Mouse (Mus musculus): Measurements from ENCODE around the gene Npsr1. TPM values are rescaled to one million over a fixed set of nuclear protein-coding genes. Genes with fewer than 3 reads are reported as not detected.

Gene Npsr1
- polyA plus RNA-seq, 1 experiment from 2014 or later, result not detected

DNA sequence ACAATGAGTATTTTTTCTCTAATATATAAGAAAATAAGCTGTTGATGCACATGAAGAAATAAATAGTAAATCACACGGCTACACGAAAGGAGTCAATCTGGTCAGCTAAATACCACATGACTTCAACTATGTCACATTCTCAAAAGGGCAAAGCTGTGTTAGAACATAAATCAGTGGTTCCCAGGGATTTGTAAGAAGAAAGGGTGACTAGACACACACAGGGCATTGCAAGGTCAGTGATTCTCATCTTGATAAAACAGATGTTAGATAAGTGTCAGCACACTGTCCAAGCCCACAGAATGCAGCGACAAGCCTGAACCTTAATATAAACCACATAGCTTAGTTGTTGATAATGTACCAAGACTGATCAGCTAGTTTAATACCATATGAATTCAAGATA lies 184.8 kb downstream of the Npsr1 start:
- 64% methylated on average over 3 of the region's 3 CpGs for WGBS
- H3K4me2 ChIP-seq (ENCODE audit: low read depth, low read length), result no peak overlapping the region
- no peak for ATAC-seq (ENCODE audit: insufficient read depth, low FRiP score)
- no peaks in the 10 kb centered on the region for H3K4me1 ChIP-seq (ENCODE audit: control insufficient read depth, insufficient read depth, low read length)
- no peaks in the 10 kb centered on the region for H3K36me3 ChIP-seq (ENCODE audit: control insufficient read depth, insufficient read depth, low read length)
- no peaks in the 10 kb centered on the region for H3K9me3 ChIP-seq (replicated peaks; ENCODE audit: control insufficient read depth, low read length)
- H3K27me3 ChIP-seq (ENCODE audit: control insufficient read depth, insufficient read depth, low read length), result no peaks in the 10 kb centered on the region
- H3K4me3 ChIP-seq (replicated peaks; ENCODE audit: low read length), result no peak overlapping the region
- H3K27ac ChIP-seq (ENCODE audit: low read length), result no peak overlapping the region
- H3K9ac ChIP-seq (ENCODE audit: low read length), result no peak overlapping the region

DNA sequence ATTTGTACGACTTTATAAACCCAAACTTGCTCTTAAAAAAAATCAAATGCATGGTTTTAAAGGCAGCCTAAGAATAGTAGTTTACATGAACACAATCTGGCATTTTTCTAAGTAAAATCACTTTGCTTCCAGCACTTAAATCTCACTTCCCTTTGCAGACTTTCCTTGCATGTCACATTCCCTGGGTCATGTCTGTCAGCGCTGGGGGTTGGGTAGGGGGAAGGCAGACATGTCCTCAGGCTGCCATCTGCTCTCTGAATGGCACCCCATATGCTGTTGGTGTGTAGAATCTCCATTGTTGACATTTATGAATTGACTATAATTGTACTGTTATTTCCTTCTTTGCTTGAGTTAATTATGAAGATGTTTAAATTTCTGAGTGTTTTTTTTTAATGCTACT lies 185.3 kb downstream of the Npsr1 start:
- H3K4me1 ChIP-seq (ENCODE audit: control insufficient read depth, insufficient read depth, low read length), result no peaks in the 10 kb centered on the region
- H3K27ac ChIP-seq (ENCODE audit: low read length), result no peak overlapping the region
- no peak overlapping the region for H3K4me3 ChIP-seq (replicated peaks; ENCODE audit: low read length)
- no peak for ATAC-seq (ENCODE audit: insufficient read depth, low FRiP score)
- H3K9me3 ChIP-seq (replicated peaks; ENCODE audit: control insufficient read depth, low read length), result no peaks in the 10 kb centered on the region
- H3K4me2 ChIP-seq (ENCODE audit: low read depth, low read length), result no peak overlapping the region
- no peak overlapping the region for H3K9ac ChIP-seq (ENCODE audit: low read length)
- H3K36me3 ChIP-seq (ENCODE audit: control insufficient read depth, insufficient read depth, low read length), result no peaks in the 10 kb centered on the region
- H3K27me3 ChIP-seq (ENCODE audit: control insufficient read depth, insufficient read depth, low read length), result no peaks in the 10 kb centered on the region
- 57% methylated on average over 2 of the region's 2 CpGs for WGBS

DNA sequence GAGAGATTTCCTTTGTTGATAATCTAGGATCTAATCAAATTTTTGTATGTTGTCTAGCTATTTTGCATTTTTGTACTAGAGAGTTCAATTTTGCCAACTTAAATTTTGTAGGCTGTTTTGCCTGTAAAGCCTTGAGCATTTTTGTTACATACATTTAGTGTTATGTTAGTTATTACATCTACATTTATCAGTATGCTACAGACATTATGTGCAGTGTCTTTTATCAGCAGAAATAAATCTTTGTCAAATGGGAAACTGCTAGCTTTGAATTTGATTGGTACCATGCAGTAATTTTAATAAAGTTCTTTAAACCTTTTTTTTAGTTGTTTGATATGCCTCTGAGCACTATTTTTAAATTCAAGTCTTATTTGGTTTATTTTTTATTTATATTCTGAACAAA lies 185.7 kb downstream of the Npsr1 start:
- no peak overlapping the region for H3K4me3 ChIP-seq (replicated peaks; ENCODE audit: low read length)
- no peaks in the 10 kb centered on the region for H3K36me3 ChIP-seq (ENCODE audit: control insufficient read depth, insufficient read depth, low read length)
- H3K9ac ChIP-seq (ENCODE audit: low read length), result no peak overlapping the region
- H3K27ac ChIP-seq (ENCODE audit: low read length), result no peak overlapping the region
- no peaks in the 10 kb centered on the region for H3K4me1 ChIP-seq (ENCODE audit: control insufficient read depth, insufficient read depth, low read length)
- H3K9me3 ChIP-seq (replicated peaks; ENCODE audit: control insufficient read depth, low read length), result no peaks in the 10 kb centered on the region
- ATAC-seq (ENCODE audit: insufficient read depth, low FRiP score), result no peak
- no peak overlapping the region for H3K4me2 ChIP-seq (ENCODE audit: low read depth, low read length)
- H3K27me3 ChIP-seq (ENCODE audit: control insufficient read depth, insufficient read depth, low read length), result no peaks in the 10 kb centered on the region

DNA sequence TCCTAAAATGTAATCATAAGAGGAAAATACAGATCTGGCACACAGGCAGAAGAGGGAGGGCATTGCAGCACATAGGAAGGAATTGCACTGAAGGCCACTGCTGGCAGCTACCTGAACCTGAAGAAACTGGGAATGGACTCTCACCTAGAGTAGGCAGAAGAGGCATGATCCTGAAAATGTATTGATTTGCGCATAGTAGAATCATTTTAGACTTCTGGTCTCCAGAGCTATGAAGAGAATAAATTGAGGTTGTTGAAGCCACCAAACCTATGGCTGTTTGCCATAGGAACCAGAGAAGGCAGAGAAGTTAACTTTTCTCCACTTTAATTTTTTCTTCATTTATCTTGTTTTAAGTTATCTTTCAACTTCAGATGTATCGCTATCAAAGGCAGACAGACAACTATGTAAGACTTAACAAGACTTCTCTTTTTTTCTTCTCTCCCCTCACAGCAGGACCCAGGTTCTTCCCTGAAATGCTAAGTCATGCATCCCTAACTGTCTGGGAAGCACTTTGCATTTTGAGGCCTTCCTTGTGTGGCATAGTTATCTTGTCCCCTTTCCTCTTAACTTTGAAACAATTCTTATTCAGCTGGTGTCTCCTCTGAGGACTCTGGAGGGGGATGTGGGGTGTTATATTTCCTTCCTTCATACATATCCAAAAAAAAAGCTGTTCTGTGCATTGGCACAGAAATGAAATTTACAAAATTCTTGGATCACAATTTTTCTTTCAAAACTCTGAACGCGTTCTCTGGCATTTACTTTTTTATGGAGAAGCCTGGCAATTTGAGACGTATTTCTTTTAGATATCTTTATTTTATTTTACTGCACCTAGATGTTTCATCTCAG lies 186.7 kb downstream of the Npsr1 start:
- Histone ChIP-seq H3K4me1 (ENCODE audit: control insufficient read depth, insufficient read depth, low read length) (no peaks in the 10 kb centered on the region), H3K27me3 (ENCODE audit: control insufficient read depth, insufficient read depth, low read length) (no peaks in the 10 kb centered on the region), H3K4me2 (ENCODE audit: low read depth, low read length) (no peak overlapping the region), H3K27ac (ENCODE audit: low read length) (no peak overlapping the region), H3K9ac (ENCODE audit: low read length) (no peak overlapping the region), H3K9me3 (replicated peaks; ENCODE audit: control insufficient read depth, low read length) (no peaks in the 10 kb centered on the region), H3K36me3 (ENCODE audit: control insufficient read depth, insufficient read depth, low read length) (no peaks in the 10 kb centered on the region), H3K4me3 (replicated peaks; ENCODE audit: low read length) (no peak overlapping the region)
- ATAC-seq (ENCODE audit: insufficient read depth, low FRiP score), result no peak
- 82% methylated on average over 5 of the region's 5 CpGs for WGBS

DNA sequence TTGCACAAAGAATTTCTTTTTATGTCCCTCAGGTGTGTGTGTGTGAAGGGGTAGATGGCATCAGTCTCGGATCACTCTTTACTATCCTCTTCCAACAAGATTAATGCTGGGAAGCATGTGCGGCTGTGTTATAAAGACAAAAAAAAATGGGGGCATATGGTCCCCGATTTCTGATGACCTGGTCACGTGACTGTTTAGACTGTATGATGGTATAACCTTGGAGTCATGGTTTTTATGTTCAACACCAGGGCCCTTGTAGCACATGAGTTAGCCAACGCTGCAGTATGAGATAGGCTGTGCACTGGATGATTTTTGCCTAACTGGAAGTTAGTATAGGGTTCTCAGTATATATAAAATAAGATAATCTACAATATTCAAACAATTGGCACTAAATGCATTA lies 187.6 kb downstream of the Npsr1 start:
- H3K4me3 ChIP-seq (replicated peaks; ENCODE audit: low read length), result no peak overlapping the region
- no peak for ATAC-seq (ENCODE audit: insufficient read depth, low FRiP score)
- no peak overlapping the region for H3K27ac ChIP-seq (ENCODE audit: low read length)
- H3K36me3 ChIP-seq (ENCODE audit: control insufficient read depth, insufficient read depth, low read length), result no peaks in the 10 kb centered on the region
- no peaks in the 10 kb centered on the region for H3K27me3 ChIP-seq (ENCODE audit: control insufficient read depth, insufficient read depth, low read length)
- no peaks in the 10 kb centered on the region for H3K4me1 ChIP-seq (ENCODE audit: control insufficient read depth, insufficient read depth, low read length)
- no peak overlapping the region for H3K4me2 ChIP-seq (ENCODE audit: low read depth, low read length)
- H3K9ac ChIP-seq (ENCODE audit: low read length), result no peak overlapping the region
- WGBS, result 87% methylated on average over 5 of the region's 5 CpGs
- no peaks in the 10 kb centered on the region for H3K9me3 ChIP-seq (replicated peaks; ENCODE audit: control insufficient read depth, low read length)

DNA sequence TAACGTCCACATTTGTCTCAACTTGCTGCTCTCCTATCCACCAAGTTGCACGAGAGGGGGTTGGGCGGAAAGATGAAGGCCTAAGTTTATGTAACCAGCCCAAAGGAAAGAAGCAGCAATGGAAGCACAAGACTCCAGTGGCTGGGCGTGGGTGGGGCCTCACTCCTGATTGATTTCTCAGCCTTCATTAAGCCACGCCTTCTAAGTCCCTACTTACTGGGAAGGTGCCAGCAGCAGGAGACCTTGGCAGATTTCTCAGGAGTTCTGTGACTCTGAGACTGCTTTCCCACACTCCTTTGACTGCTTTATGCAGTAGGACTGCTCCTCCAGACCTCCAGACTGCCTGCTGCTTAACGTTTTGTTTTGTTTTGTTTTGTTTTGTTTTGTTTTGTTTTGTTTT lies 193.6 kb downstream of the Npsr1 start:
- Histone ChIP-seq H3K9me3 (replicated peaks; ENCODE audit: control insufficient read depth, low read length) (no peaks in the 10 kb centered on the region), H3K9ac (ENCODE audit: low read length) (no peak overlapping the region), H3K4me3 (replicated peaks; ENCODE audit: low read length) (no peak overlapping the region), H3K36me3 (ENCODE audit: control insufficient read depth, insufficient read depth, low read length) (no peaks in the 10 kb centered on the region), H3K27ac (ENCODE audit: low read length) (no peak overlapping the region), H3K27me3 (ENCODE audit: control insufficient read depth, insufficient read depth, low read length) (no peaks in the 10 kb centered on the region), H3K4me2 (ENCODE audit: low read depth, low read length) (no peak overlapping the region), H3K4me1 (ENCODE audit: control insufficient read depth, insufficient read depth, low read length) (no peaks in the 10 kb centered on the region)
- no peak for ATAC-seq (ENCODE audit: insufficient read depth, low FRiP score)
- 29% methylated on average over 6 of the region's 6 CpGs for WGBS

DNA sequence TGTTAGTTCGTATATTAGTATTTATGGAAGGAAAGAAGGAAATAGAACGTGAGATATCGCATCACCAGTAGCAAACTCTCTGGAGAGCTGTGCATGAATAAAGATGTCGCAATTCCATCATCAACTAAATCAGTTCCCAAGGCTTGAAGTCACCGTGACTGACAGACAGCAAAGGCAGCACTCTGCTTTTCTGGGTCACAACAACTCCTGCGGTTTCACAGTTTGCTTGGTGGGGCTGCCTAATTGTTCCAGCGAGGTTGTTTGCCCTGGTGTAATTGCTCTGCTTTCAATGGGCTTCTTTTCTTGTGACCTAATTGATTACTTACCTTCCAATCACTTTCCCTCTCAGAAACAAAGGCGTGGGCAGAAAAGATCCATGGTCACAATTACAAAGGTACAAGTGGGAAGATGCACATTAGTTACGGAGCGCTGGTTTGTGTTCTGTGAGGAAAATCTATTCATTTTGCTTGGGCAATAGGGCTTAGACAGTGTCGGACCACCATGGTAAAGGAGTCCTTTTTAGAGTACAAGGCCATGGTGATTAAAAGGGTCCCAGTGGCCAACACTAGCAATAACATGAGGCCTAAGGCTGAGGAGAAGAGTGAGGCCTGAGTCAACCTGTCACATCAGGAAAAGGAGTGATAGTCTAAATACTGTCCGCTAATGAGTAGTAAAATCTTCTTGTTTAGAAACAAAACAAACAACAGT lies 195.6 kb downstream of the Npsr1 start:
- no peak for ATAC-seq (ENCODE audit: insufficient read depth, low FRiP score)
- Histone ChIP-seq H3K36me3 (ENCODE audit: control insufficient read depth, insufficient read depth, low read length) (no peaks in the 10 kb centered on the region), H3K27ac (ENCODE audit: low read length) (no peak overlapping the region), H3K4me1 (ENCODE audit: control insufficient read depth, insufficient read depth, low read length) (no peaks in the 10 kb centered on the region), H3K4me2 (ENCODE audit: low read depth, low read length) (no peak overlapping the region), H3K27me3 (ENCODE audit: control insufficient read depth, insufficient read depth, low read length) (no peaks in the 10 kb centered on the region), H3K9ac (ENCODE audit: low read length) (no peak overlapping the region), H3K9me3 (replicated peaks; ENCODE audit: control insufficient read depth, low read length) (no peaks in the 10 kb centered on the region), H3K4me3 (replicated peaks; ENCODE audit: low read length) (no peak overlapping the region)
- WGBS, result 65% methylated on average over 12 of the region's 12 CpGs

DNA sequence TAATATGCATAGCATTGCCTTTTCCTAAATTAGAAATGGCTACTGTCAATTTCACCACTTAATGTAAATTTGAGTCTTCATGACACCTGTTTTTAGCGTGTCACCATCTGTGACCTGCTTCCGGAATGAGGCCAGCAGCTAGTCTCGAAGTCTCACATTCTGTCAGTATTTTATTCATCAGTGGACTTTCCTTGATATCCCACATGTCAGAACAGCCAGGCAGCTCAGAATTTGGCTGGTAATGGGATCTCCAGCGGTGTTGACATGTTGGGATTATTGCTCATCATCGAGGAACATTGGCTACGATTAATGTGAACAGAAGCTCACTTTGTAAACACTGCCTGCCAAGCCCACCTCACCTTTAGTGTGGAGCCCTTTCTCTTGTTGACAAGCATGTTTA lies 205.1 kb downstream of the Npsr1 start:
- H3K4me1 ChIP-seq (ENCODE audit: control insufficient read depth, insufficient read depth, low read length), result no peaks in the 10 kb centered on the region
- H3K4me2 ChIP-seq (ENCODE audit: low read depth, low read length), result no peak overlapping the region
- 75% methylated on average over 6 of the region's 6 CpGs for WGBS
- H3K27ac ChIP-seq (ENCODE audit: low read length), result no peak overlapping the region
- H3K9me3 ChIP-seq (replicated peaks; ENCODE audit: control insufficient read depth, low read length), result no peaks in the 10 kb centered on the region
- no peak overlapping the region for H3K4me3 ChIP-seq (replicated peaks; ENCODE audit: low read length)
- H3K9ac ChIP-seq (ENCODE audit: low read length), result no peak overlapping the region
- ATAC-seq (ENCODE audit: insufficient read depth, low FRiP score), result no peak
- no peaks in the 10 kb centered on the region for H3K36me3 ChIP-seq (ENCODE audit: control insufficient read depth, insufficient read depth, low read length)
- no peaks in the 10 kb centered on the region for H3K27me3 ChIP-seq (ENCODE audit: control insufficient read depth, insufficient read depth, low read length)

DNA sequence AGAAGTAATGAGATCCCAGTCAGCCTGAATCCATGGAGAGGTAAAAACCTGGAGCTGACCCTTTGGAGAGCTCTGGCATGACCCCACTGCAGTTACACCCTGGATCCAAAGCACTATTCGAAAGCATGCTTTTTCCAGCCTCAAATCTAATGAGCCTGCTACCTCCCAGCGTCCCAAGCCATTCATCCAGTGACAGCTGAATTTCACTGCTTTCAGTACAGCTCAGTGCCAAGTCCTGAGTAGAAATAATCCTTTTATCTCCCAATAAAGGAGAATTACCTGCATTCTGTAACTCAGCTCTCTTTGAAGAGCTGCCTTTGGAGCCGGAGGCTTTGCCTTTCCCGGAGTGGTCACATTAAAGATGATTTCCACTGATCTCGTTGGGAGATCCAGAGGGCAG lies 209.2 kb downstream of the Npsr1 start:
- WGBS, result 62% methylated on average over 5 of the region's 5 CpGs
- H3K4me3 ChIP-seq (replicated peaks; ENCODE audit: low read length), result no peak overlapping the region

More for the DNA sequence above, 209.2 kb downstream of the Npsr1 start:
- H3K4me2 ChIP-seq (ENCODE audit: low read depth, low read length), result no peak overlapping the region
- no peaks in the 10 kb centered on the region for H3K4me1 ChIP-seq (ENCODE audit: control insufficient read depth, insufficient read depth, low read length)
- ATAC-seq (ENCODE audit: insufficient read depth, low FRiP score), result no peak
- H3K9ac ChIP-seq (ENCODE audit: low read length), result no peak overlapping the region
- no peaks in the 10 kb centered on the region for H3K27me3 ChIP-seq (ENCODE audit: control insufficient read depth, insufficient read depth, low read length)
- no peaks in the 10 kb centered on the region for H3K36me3 ChIP-seq (ENCODE audit: control insufficient read depth, insufficient read depth, low read length)
- H3K27ac ChIP-seq (ENCODE audit: low read length), result no peak overlapping the region
- no peaks in the 10 kb centered on the region for H3K9me3 ChIP-seq (replicated peaks; ENCODE audit: control insufficient read depth, low read length)

All from stomach, embryonic 16.5 days (tissue).